Mouse (Mus musculus): Measurements from ENCODE around the gene Mgat4e.

Gene Mgat4e

GRCm38 (mm10) chr1:134513876-134514590 lies 35.4 kb downstream of the Mgat4e start:
- DNase-seq (ENCODE audit: low spot score in 2 of 2): no peak

DNA sequence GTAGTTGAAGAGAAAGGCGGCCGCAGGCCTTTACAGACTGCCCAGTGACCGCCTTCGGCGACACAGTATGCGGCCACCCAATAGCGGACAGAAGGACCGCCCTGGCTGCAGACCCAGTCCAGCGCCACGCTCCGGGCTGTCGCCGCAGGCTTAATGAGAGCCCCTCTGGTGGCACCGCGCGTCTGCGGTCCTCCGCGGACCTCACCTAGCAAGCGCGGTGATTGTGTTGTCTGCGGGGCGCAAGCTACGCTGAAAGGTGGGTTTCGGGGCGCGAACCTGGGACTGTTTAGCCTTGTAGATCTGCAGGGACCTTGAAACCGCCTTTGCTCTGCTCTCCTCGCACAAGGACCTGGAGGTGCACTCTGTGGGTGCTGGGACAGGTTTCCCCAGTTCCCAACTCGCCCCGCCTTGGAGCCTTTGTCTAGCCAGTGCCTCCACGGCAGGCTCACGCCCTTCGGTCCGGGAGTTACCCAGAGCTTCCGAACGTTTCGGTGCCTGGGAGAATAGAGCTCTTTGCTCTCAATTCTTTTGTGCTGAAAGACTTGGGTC lies 36.1 kb downstream of the Mgat4e start:
- DNase-seq (ENCODE audit: low spot score in 2 of 2): no peak

GRCm38 (mm10) chr1:134512584-134512983 lies 36.9 kb downstream of the Mgat4e start:
- DNase-seq (ENCODE audit: low spot score in 2 of 2): no peak

DNA sequence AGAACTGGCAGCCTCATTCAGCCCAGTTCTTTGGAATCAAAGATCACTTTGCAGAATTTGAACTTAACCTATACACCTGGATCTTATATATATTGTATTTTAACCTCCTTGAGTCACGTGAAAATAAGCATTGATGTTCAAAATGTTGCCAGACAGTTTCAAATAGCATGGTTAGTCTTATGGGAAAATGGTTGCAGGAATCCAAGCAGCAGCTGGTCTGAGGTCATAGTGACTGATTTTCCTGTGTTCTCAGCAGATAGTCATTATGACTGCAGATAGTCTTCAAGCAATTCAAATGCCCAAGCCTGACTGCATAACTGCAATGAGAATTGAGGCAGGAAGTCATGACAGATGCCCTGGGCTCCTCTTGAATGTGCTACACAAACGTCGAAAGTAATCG lies 37.3 kb downstream of the Mgat4e start:
- no peak for DNase-seq (ENCODE audit: low spot score in 2 of 2)

DNA sequence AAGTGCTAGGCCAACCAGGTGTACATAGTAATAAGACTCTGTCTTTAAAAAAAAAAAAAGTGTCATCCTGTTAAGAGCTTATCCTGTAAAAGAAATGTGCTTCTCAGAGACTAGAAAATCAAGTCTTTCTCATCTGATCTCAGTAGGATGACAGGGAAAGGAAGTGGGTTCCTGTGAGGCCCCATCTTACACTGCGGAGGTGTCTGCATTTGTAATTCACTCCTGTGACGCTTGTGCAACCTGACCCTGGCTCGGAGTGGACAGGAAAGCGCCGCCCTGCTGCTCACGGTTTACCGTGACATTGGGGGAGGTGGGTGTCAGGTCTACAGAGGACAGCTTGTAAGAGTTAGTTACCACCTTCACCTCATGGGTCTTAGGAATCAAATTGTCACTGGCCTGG lies 39.5 kb downstream of the Mgat4e start:
- peak; percentile 45 to 49 for DNase-seq (ENCODE audit: low spot score in 2 of 2)

GRCm38 (mm10) chr1:134506201-134506600 lies 43.3 kb downstream of the Mgat4e start:
- DNase-seq (ENCODE audit: low spot score in 2 of 2): no peak

- no peak for DNase-seq (ENCODE audit: low spot score in 2 of 2)
These were observed 48.6 kb downstream of the Mgat4e start for GRCm38 (mm10) chr1:134500916-134501315.

DNA sequence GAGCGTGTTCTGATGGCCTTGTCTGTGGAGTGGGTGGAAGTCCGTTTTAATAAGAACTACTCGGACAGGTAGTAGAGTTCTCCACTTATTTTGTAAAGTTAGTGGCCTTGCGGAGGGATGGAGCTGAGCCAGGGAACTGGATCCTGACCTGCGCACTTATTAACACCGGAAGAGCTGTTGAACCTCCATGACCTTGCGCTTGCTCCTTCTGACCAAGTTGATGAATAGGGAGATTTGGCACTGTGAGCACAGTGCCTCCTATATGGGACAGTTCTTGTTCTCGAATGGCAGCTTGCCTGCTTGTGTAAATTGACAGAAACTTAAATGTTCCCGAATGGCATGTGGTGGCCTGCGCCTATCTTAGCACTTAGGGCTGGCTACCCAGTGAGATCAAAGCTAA lies 53.5 kb downstream of the Mgat4e start:
- no peak for DNase-seq (ENCODE audit: low spot score in 2 of 2)

- DNase-seq (ENCODE audit: low spot score in 2 of 2): no peak
These were observed 54.3 kb downstream of the Mgat4e start for GRCm38 (mm10) chr1:134495216-134495539.

GRCm38 (mm10) chr1:134494428-134495215 lies 54.9 kb downstream of the Mgat4e start, which contains the start of gene Rabif:
Rabif (plus strand) TSS chr1:134494648.
- peak; percentile 99 for DNase-seq (ENCODE audit: low spot score in 2 of 2)

- no peak for DNase-seq (ENCODE audit: low spot score in 2 of 2)
These were observed 55.5 kb downstream of the Mgat4e start for GRCm38 (mm10) chr1:134493956-134494355.

DNA sequence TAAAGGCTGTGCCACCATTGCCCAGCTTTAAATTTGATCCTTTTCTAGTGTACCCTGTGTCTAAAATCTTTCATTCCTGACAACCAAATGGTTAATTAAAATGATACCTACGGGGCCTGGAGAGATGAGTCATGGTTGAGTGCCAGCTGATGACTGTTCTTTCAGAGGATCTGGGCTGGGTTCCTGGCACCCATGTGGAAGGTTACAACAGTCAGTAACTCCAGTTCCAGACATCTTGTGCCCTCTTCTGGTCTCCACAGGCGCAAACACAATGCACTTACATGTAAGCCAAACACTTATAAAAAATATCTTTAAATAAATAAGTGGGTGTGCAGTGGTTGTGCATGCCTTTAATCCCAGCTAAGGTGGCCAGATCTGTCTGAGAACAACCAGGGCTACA lies 56.0 kb downstream of the Mgat4e start:
- no peak for DNase-seq (ENCODE audit: low spot score in 2 of 2)

- DNase-seq (ENCODE audit: low spot score in 2 of 2): no peak
These were observed 57.2 kb downstream of the Mgat4e start for GRCm38 (mm10) chr1:134492276-134492675.
